Mouse (Mus musculus) cerebellum, postnatal 14 days (tissue): ENCODE measurements around the gene Hsd11b2.
A peak's percentile ranks its signal among the peaks of the same experiment; 100 is the strongest.

Source experiments
- DNase-seq, 2 experiments: peaks; one replicate each; pipeline ENCODE4 v3.0.0; 2021; ENCODE audit warnings: mixed read lengths in 2 of 2

The Hsd11b2 gene

DNA sequence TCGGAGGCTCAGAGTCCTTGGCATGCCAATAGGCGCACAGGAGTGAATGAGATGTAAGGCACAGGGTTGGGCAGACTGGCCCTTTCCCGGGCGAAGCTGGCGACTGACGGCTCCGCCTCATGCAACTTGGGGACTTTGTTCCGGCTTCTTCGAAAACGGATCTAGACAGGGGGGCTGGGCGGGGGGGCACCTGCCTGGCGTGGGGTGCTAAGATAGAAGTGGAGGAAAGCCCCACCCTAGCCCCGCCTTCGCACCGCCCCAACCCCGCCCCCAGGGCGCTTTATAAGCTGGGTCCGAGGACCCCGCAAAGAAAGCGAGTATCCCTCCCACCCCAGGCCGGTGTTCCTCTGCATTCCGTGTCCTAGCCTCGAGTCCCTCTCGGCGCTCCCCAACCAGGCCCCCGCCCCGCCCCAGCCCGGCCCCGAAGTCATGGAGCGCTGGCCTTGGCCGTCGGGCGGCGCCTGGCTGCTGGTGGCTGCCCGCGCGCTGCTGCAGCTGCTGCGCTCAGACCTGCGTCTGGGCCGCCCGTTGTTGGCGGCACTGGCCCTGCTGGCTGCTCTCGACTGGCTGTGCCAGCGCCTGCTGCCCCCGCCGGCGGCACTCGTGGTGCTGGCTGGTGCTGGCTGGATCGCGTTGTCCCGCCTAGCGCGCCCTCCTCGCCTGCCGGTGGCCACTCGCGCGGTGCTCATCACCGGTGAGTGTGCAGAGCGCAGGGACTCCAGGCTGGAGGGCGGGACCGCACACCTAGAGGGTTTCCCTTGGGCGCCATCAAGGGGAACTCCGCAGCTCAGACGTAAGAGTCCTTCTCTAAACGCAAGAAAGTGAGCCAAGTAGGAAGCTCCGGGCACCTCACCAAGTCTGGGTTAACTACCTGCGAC is at the start of gene Hsd11b2:
Hsd11b2 (plus strand) TSS at position 320 of the 878 bp plus-strand sequence.
- DNase-seq, result peak; percentile 52 to 57

- peak; percentile 78 to 83 for DNase-seq
Observed at GRCm38 (mm10) chr8:105469041-105469695, 49.4 kb upstream of the Hsd11b2 start.

DNA sequence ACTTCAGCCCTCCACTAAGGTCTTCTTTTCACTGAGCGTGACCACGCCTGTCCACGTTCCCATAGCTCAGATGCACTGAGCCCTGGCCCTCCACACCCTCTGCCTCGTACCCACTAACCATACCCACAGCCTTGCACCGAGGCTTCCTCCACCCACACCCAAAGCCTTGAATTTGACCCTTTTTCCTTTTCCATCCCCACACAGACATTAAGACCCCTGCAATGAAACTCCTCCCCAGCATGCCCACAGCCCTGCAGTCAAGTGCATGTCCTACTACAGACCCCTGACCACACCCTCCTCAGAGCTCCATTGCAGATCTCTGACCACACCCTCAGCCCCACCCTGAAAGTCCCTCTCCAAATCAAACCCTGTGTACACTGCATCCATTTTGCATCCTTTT is 48.7 kb upstream of the Hsd11b2 start:
- DNase-seq, result no peak

DNA sequence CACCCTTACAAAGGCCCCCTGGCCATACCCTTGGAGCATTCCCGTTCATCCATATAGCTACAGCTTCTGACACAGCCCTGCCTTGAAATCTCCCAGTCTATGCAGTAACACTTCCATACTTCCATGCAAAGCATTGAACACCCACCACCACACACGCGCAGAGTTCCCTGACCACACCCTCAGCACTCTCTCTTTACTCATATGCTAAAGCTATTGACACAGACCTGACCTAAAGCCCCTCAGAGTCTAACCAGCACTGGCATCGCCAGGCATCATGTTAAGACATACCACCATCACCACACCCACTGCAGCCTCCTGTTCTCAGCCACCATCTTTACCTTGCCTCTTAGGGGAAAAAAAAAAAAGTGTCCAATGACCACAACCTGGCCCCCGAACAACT is 48.3 kb upstream of the Hsd11b2 start:
- peak in 1 of 2 experiments; percentile 20 for DNase-seq

DNA sequence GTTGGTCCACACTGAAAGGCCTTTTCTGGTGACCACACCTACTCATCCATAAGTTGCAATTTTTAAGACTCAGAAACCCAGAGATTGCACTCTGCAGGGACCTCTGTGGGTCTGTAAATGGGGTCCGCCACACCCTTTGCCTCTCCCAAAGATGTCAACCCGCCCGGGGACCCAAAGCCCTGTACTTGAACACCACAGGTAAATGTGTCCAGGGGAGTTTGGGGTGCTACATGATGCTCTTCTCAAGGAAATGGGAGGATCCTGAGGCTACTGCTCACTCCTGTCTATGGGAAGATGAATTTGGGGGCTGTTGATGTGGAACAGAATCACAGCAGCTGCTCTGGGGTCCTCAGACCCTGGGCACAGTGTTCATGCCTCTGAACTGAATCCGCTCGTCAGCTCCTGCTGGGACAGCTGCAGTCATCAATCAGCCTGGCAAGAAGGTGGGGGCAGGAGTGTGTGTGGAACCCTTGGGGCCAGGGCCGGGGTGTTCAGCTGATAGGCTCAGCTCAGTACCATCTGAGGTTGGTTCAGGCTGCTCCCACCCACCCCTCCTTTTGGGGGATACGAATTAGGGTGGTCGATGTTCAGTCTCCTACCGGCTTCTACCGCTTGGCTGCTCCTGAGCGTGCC is 47.8 kb upstream of the Hsd11b2 start:
- peak in 1 of 2 experiments; percentile 37 for DNase-seq

DNA sequence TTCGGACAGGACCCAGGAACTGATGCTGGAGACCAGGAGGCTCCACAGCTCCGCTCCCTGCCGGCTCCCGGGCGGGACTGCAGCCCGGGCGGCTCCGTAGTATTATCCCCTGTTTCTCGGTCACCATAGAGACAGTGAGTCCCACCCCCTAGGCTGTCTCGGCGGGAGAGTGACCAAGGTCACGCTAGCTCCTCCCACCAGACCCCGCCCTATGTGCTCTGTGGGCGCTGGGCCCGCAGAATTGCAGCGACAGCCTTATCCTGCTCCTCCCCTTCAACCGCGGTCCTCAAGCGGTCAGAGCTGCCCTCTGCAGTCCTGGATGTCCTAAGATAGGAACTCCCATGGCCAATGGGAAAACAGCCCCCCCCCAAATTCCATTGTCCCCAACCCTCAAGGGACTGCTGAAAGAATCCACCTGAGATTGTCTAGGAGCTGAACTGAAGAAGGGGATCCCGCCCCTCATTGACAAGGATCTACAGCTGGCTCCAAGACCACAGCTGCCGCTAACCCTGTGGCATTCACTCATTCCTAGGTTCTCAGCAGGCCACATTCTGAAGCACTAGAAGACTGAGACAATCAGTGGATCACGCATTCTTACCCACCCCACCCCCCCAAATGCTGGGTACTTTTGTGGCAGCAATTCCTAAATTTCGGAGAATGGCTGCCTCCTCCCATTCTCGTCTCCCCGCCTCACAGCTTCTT is 47.1 kb upstream of the Hsd11b2 start, which contains the start of gene Tppp3:
Tppp3 (minus strand) TSS at position 213 of the 702 bp plus-strand sequence.
- peak; percentile 92 to 94 for DNase-seq

DNA sequence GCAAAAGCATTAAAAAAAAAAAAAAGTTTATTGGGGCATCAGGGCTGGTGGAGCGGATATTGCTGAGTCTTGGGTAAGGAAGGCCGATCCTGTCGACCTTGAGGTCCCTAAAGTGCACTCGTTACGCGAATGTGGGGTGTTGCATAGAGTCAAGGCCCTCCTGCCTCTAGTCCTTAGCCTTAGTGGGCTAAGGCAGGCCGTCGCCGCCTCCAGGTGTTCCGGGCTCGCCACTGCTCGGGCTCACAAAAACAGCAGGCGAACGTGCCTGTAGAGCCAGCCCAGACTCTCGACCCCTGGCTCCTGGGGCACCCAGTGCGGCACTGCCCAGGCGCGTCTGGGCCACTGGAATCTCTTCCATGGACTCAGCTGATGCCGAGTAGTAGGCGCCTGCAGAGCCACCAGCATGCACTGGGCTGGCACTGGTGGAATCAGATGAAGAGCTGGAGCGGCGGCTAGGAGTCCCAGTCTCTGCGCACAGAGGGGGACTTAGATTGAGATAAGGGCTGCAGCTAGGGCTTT is 46.1 kb upstream of the Hsd11b2 start:
- peak in 1 of 2 experiments; percentile 24 for DNase-seq

DNA sequence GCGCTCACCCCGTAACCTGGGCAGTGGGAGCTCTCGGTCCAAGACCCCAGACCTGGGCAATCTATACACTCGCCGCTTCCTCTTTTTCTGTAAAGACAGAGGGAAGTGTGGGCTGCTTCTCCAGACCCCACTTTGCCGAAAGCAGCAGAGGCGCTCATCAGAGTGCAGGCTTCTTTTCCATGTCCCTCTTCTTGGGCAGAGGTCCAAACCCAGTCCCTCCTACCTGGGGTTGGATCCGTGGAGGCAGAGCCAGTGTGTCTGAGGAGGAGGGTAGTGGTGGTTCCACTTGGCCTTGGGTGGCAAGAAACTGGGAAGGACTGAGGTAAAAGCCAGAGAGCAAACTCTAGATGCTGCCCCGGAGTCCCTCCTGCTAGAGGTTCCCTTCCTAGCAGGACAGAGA is 45.6 kb upstream of the Hsd11b2 start:
- peak in 1 of 2 experiments; percentile 29 for DNase-seq

DNA sequence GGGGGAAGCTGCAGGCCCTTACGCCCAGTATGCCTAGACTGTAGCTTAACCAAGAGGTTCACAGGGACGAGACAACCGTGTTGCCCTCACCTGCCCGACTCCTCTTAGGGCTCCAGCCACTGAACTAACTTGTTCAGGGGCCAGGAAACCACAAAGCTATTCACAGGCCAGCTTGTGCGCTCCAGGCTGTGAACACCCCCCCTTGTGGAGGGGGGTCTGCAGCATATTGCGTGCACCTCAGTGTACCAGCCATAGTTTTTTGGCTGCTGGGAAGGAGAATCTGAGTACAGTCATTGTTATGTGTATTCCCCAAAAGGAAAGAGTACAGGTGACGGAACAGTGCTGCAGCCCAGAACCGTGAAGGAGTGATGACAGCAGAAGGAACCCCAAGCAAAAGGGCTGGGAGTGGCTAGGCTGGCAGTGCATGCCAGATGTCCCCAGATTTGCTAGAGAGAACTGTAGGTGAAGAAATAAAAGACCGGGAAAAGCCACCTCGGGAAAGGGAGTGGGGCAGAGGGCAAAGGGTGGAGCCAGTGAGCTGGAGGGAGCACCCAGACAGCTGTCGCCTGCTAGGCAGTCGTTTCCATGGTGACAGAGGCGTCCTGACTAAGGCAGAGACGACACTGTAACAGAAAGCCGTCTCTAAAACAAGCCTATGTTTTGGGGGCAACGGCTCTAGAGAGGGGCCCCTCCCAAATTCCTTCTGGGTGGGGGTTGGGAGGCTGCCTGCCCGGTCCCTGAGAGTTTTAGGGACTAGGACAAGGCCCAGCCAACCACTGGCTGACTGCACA is 44.5 kb upstream of the Hsd11b2 start:
- peak in 1 of 2 experiments; percentile 44 for DNase-seq

DNA sequence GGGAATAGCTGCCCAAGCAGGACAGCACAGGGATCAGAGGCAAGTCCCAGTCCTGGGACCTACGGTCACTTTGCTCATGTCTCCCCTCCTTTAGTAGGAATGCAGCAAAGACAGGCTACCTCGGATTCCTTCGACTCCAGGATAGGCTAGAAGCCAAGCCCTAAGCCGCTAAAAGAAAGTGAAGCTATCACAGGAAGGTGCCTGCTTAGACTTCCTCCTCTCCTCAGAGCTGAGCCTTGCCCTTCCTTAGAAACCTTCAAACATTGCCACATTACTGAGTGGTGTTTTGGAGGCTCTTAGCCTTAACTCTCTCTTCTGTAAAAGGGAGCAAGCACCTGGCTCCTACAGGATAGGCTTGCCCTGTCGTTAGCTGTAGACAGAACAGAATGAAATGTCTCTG is 43.9 kb upstream of the Hsd11b2 start:
- no peak for DNase-seq

GRCm38 (mm10) chr8:105475254-105475653 is 43.3 kb upstream of the Hsd11b2 start:
- no peak for DNase-seq

DNA sequence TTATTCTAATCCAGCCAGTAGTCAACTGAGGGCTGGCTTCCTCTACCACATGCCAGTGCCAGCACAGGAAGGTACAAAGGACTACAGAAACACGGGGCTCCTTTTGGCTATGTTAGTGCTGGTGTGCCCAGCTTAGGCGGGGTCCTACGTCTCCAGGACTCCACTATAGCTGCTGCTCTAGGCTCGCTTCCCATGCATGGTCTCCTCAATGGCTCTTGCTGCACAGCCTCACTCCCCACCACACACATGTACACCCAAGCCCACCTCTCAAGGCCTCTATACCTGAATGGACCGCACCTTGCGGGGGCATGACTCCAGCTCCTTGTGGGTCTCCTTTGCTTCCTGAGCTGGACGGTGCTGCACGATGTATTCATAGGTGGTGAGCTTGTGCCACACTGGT is 42.8 kb upstream of the Hsd11b2 start:
- DNase-seq, result no peak

- DNase-seq, result no peak
Observed at GRCm38 (mm10) chr8:105476161-105476560, 42.4 kb upstream of the Hsd11b2 start.

DNA sequence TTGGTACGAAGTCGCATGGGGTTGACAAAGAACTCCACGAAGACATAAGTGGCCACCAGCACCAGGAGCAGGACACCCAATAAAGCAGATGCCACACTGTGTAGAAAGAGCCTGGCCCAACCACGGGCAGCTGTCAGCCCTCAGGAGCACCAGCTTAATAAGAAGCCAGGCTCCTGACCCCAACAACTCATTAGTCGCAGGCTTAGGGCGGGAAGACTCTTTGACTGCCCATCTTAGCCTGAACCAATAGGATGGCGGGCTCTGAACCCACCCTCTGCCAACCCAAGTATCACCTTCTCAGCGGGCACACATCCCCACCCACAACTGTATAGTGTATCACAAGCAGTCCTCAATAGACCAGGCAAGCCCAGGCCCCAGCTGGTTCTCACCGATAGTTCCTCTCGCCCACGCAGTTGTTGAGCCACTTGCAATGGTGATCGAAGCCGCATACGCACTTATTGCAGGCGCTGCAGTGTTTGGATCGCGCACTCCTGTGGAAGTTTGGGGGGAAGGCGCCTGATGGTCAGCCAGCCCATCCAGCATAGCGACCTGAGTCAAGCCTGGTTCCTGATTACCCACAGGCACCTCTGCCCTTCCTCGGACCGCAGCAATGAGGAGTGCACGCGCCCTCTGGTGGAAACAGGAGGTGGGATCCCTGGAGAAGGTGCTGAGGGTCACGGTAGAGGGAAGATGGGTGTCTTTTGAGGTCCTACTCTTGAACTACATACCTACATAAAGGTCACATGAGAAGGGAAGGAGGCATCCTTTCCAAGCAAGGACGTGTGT is 41.7 kb upstream of the Hsd11b2 start:
- DNase-seq, result peak; percentile 85 to 88

GRCm38 (mm10) chr8:105477792-105478191 is 40.8 kb upstream of the Hsd11b2 start:
- DNase-seq, result no peak

DNA sequence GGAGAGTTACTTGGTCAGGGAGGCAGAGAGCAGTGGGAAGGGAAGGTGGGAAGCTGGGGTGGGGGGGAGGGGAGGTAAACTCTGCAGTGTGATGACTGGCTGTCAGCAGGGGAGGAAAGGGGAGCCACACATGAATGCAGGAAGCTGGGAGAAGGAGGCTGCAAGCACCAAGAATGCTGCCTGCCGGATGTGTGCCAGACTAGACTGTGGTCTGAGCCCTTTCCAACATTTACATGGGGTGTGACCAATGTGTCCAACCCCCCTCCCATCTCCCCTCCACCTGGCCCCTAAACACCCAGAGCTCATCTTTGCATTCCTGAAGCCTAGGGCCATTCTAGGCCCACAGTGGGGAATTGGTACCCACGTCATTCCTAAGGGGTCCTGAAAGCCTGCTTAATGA is 37.5 kb upstream of the Hsd11b2 start:
- no peak for DNase-seq

DNA sequence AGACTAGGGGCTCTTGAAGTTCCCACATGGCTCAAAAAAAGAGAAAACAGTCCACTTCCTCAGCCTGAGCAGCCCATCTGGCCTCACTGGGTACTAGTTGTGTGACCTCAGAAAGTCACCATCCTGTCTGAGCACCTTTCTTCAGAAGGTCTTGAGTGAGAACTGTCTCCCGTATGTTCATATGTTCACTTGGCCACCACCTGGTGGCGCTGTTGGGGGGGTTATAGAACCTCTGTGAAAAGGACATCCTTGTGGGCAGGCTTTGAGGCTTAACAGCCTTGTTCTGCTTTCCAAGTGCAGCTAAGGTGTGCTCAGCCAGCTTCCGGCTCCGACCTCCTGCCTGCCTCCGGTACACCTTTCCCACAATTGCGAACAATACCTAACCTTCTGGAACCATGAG is 37.1 kb upstream of the Hsd11b2 start:
- peak in 1 of 2 experiments; percentile 76 for DNase-seq

GRCm38 (mm10) chr8:105482123-105482522 is 36.4 kb upstream of the Hsd11b2 start:
- no peak for DNase-seq

DNA sequence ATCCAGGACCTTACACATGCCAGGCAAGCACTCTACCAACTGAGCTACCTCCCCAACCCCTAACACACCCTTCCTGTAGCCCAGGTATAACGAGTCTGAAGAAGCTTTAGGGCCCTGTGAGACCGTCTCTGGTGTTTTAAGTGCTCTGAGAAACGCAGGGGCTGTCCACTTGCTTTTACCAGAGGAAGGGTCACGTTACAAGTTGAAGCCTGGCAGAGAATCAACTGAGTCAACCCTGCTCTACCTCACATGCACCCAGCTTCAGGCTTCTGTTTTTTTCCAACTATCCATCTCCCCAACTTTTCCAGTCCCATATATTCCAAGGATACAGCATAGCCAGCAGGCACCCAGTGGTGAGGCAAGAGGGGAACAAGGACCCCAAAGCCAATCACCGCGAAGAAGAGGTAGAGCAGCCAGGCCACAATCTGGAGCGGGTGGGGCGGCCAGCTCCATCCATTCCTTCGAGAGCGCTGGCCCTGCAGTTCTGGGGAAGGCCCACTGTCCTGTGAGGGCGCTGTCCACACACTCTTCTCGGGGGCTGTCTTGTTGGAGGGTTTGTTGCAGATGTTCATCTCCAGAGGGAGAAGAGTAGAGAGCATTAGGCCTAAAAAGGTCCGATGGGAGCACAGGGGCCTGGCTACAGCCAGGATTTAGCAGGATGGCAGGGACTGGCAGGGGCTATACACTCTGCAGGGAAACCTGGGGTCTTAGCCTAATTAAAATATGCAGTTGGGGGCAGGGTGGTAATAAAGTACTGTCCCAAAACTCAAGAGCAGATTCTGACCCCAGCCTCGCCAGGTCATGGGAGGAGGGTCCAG is 35.1 kb upstream of the Hsd11b2 start:
- DNase-seq, result peak; percentile 62 to 82

DNA sequence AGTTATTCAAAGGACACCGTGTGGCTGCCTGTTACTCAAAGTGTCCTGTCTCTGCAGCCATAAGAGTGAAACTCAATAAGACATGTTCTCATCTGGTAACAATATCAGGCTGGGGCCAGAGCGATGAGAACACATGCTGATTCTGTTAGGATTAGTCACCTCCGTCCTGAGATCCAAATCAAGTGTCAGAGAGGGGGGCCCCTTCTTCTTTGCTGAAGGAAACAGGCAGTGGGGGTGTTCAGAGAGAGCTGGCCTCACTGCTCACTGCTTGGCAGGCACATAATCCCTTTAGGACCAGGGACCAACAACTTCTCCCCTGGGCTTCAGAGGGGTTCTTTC is 34.6 kb upstream of the Hsd11b2 start:
- no peak for DNase-seq
